Mouse (Mus musculus) layer of hippocampus, postnatal 10 days (tissue): ENCODE data around the gene Fbln7. TPM values are rescaled to one million over a fixed set of nuclear protein-coding genes. Genes with fewer than 3 reads are reported as not detected.

ENCODE experiments used
- microRNA-seq, 2 experiments: library from miRNA; unstranded; fragments of <30 nt; microRNA quantifications; one replicate each; pipeline ENCODE4 v1.2.0; 2021
- total RNA-seq, 2 experiments: library from RNA; stranded (reverse); gene quantifications; 2 replicates each; pipeline ENCODE4 v1.2.3; 2021

Fbln7 gene
- total RNA-seq, 2 experiments from 2014 or later, result 2.3 TPM

Small RNAs within 50 kb of the gene (microRNA-seq; reads per million reads assigned to microRNA genes)
- 0 reads per million in 2 experiments for gene Gm22859

Other genes with a start within 250 kb of the Fbln7 start
- gene Anapc1, start 175.6 kb upstream of the Fbln7 start, total RNA-seq, result 10 to 100 TPM; 73.0 to 81.2 TPM
- 10 to 100 TPM; 16.1 to 21.9 TPM for gene Mertk, start 164.0 kb upstream of the Fbln7 start, total RNA-seq
- 10 to 100 TPM; 36.4 to 40.4 TPM for gene Tmem87b, start 44.9 kb upstream of the Fbln7 start, total RNA-seq
- gene Zc3h8, start 81.1 kb downstream of the Fbln7 start, total RNA-seq, result 1 to 10 TPM; 6.7 to 7.2 TPM
- 10 to 100 TPM; 13.0 to 13.2 TPM for gene Zc3h6, start 104.4 kb downstream of the Fbln7 start, total RNA-seq
- gene Gm10762, start 104.7 kb downstream of the Fbln7 start, total RNA-seq, result 10 to 100 TPM; 10.8 to 11.6 TPM
- gene Vinac1, start 185.2 kb downstream of the Fbln7 start, total RNA-seq, result under 1 TPM; 0.18 to 0.27 TPM
- 10 to 100 TPM; 61.4 to 62.4 TPM for gene Ttl, start 203.0 kb downstream of the Fbln7 start, total RNA-seq
- 10 to 100 TPM; 17.5 to 19.5 TPM for gene Polr1b, start 238.0 kb downstream of the Fbln7 start, total RNA-seq